Mouse (Mus musculus) brain, embryonic 14.5 days (tissue): ENCODE data around the gene Cep170b.

ENCODE experiments used
- CTCF ChIP-seq: fragments of 200-500 bp; IDR thresholded peaks from 2 replicates; pipeline ENCODE4 v1.5.1; 2012; ENCODE audit warnings: inconsistent platforms, mild to moderate bottlenecking, moderate library complexity, borderline replicate concordance; ENCODE audit not compliant: insufficient read depth, insufficient read length; ENCODE audit errors: extremely low read depth
- POLR2A ChIP-seq: fragments of 200-500 bp; IDR thresholded peaks from 2 replicates; pipeline ENCODE4 v1.6.1; 2012; ENCODE audit warnings: mild to moderate bottlenecking, inconsistent platforms, borderline replicate concordance; ENCODE audit not compliant: poor library complexity, insufficient read depth, insufficient read length, severe bottlenecking; ENCODE audit errors: extremely low read depth

DNA sequence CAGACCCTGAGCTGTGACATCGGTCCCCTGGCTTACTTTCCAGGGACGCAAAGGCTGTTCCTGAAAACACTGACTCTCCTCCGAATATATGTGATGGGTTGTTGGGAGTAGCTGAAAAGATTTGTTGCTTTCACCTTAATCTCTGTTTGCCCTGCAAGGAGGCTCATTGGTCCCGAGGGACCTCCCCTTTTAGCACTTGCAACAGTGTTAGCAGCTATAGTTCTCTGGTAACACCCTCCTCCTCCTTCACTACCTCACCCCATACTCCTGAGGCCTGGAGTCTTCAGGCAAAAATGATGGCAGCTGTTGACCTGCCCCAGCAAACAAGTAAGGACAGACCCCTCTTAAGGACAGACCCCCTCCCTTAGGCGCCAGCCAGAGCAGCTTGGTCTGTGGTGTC is 1.3 kb upstream of the Cep170b start:
- TF ChIP-seq CTCF (no peak), POLR2A (no peak)
